Mouse (Mus musculus) layer of hippocampus, adult 9-10 months (tissue): ENCODE data around the gene Tsc2.
"Not testable (repeated sequence)": the region's sequence is repeated elsewhere in the genome, so short reads cannot be mapped to it uniquely, and the experiment has no call there.

Experiments
- DNase-seq: peaks from one replicate; pipeline ENCODE4 v3.0.0; 2022; ENCODE audit warnings: low spot score

Gene Tsc2

GRCm38 (mm10) chr17:24632167-24632812 lies at the start of gene Tsc2, which contains the start of gene Nthl1:
TSS of gene Tsc2 (minus strand) at chr17:24632630.
TSS of gene Nthl1 (plus strand) at chr17:24632680.
- DNase-seq, result peak; percentile 68

GRCm38 (mm10) chr17:24677500-24678080 lies 45.2 kb upstream of the Tsc2 start:
- no peak for DNase-seq

GRCm38 (mm10) chr17:24676877-24677276 lies 44.4 kb upstream of the Tsc2 start:
- DNase-seq, result no peak

GRCm38 (mm10) chr17:24676187-24676586 lies 43.8 kb upstream of the Tsc2 start:
- no peak for DNase-seq

- no peak for DNase-seq
Measured at GRCm38 (mm10) chr17:24674277-24674676, 41.8 kb upstream of the Tsc2 start.

- no peak for DNase-seq
Measured at GRCm38 (mm10) chr17:24672141-24672540, 39.7 kb upstream of the Tsc2 start.

- DNase-seq, result no peak
Measured at GRCm38 (mm10) chr17:24671346-24671745, 38.9 kb upstream of the Tsc2 start.

- DNase-seq, result no peak
Measured at GRCm38 (mm10) chr17:24670246-24670844, 37.9 kb upstream of the Tsc2 start.

GRCm38 (mm10) chr17:24669545-24670245 lies 37.3 kb upstream of the Tsc2 start, which contains the start of gene Zfp598:
TSS of gene Zfp598 (plus strand) at chr17:24669687.
- DNase-seq, result peak; percentile 78

GRCm38 (mm10) chr17:24669214-24669544 lies 36.7 kb upstream of the Tsc2 start:
- not testable (repeated sequence) for DNase-seq

GRCm38 (mm10) chr17:24667416-24667815 lies 35.0 kb upstream of the Tsc2 start:
- DNase-seq, result no peak

- DNase-seq, result not testable (repeated sequence)
Measured at GRCm38 (mm10) chr17:24667011-24667410, 34.6 kb upstream of the Tsc2 start.

- no peak for DNase-seq
Measured at GRCm38 (mm10) chr17:24658017-24658758, 25.8 kb upstream of the Tsc2 start, which contains the start of gene Npw. TSS of gene Npw (minus strand) at chr17:24658457.

GRCm38 (mm10) chr17:24654969-24655368 lies 22.5 kb upstream of the Tsc2 start:
- no peak for DNase-seq

- no peak for DNase-seq
Measured at GRCm38 (mm10) chr17:24653967-24654710, 21.7 kb upstream of the Tsc2 start.

GRCm38 (mm10) chr17:24651835-24652234 lies 19.4 kb upstream of the Tsc2 start:
- no peak for DNase-seq

GRCm38 (mm10) chr17:24650766-24651165 lies 18.3 kb upstream of the Tsc2 start:
- no peak for DNase-seq

- DNase-seq, result no peak
Measured at GRCm38 (mm10) chr17:24650070-24650616, 17.7 kb upstream of the Tsc2 start, which contains the start of gene Slc9a3r2. TSS of gene Slc9a3r2 (minus strand) at chr17:24650327.

- no peak for DNase-seq
Measured at GRCm38 (mm10) chr17:24649581-24650069, 17.2 kb upstream of the Tsc2 start.

- no peak for DNase-seq
Measured at GRCm38 (mm10) chr17:24648731-24649377, 16.4 kb upstream of the Tsc2 start.
